ENCODE assay signal across 8 mouse cellular contexts in the genomic region with DNA sequence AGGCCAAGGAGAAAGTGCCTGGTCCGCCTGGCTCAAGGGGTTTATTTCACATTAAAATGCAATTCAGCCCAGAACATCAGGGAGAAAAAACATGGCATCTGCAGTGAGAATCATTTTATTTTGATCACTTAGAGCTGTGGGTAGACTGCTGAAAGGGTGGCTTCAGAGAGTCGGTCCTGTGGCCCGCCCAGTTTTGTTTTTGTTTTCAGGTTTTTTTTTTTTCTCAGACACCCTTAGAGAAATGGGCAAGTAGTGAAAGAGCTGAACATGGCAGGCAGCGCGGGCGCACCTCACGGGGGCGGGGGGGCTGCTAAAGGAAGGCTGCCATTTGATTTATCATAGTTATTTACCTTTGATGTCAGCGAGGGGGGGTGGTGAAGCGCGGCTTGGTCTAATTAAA. TPM values are rescaled to one million over a fixed set of nuclear protein-coding genes. Genes with fewer than 3 reads are reported as not detected.
A peak's percentile ranks its signal among the peaks of the same experiment; 100 is the strongest.
DNase-seq lines count a peak whose midpoint lies in the region; ATAC-seq lines count a peak whose summit lies in the region.

No protein-coding gene starts in this region.

- peaks cover 38% of the 10 kb centered on the region for H3K27me3 ChIP-seq in kidney, embryonic 15.5 days
- peaks cover 9% of the 10 kb centered on the region for H3K27me3 ChIP-seq in embryonic facial prominence, embryonic 14.5 days (replicated peaks; ENCODE audit: control insufficient read depth, insufficient read depth, low read length)
- H3K27me3 ChIP-seq in intestine, embryonic 14.5 days (replicated peaks; ENCODE audit: control insufficient read depth, insufficient read depth, low read length) = peaks cover 23% of the 10 kb centered on the region
- H3K27me3 ChIP-seq in neural tube, embryonic 13.5 days = peaks cover 6% of the 10 kb centered on the region; the same call in 1 of the 2 replicates

- no peak overlapping the region for H3K27ac ChIP-seq in kidney, embryonic 15.5 days
- no peak overlapping the region for H3K27ac ChIP-seq in embryonic facial prominence, embryonic 14.5 days (replicated peaks; ENCODE audit: low read depth, low read length)
- no peak overlapping the region for H3K27ac ChIP-seq in intestine, embryonic 14.5 days (ENCODE audit: low read depth)
- peak overlapping the region; percentile 42; the same call in 1 of the 2 replicates for H3K27ac ChIP-seq in neural tube, embryonic 13.5 days (replicated peaks)

- H3K4me1 ChIP-seq in kidney, embryonic 15.5 days = peaks cover 8% of the 10 kb centered on the region; the same call in 1 of the 2 replicates
- H3K4me1 ChIP-seq in embryonic facial prominence, embryonic 14.5 days (ENCODE audit: control insufficient read depth, insufficient read depth, low read length) = no peaks in the 10 kb centered on the region
- no peaks in the 10 kb centered on the region for H3K4me1 ChIP-seq in intestine, embryonic 14.5 days (replicated peaks; ENCODE audit: control insufficient read depth, insufficient read depth, low read length)
- H3K4me1 ChIP-seq in neural tube, embryonic 13.5 days (replicated peaks) = peaks cover 5% of the 10 kb centered on the region

- 22% methylated on average over 11 of the region's 11 CpGs for WGBS in kidney, embryonic 15.5 days
- 14% methylated on average over 11 of the region's 11 CpGs for WGBS in embryonic facial prominence, embryonic 14.5 days
- 6% methylated on average over 11 of the region's 11 CpGs for whole genome bisulfite sequencing in intestine, embryonic 14.5 days
- 22% methylated on average over 11 of the region's 11 CpGs for WGBS in neural tube, embryonic 13.5 days

- H3K36me3 ChIP-seq in kidney, embryonic 15.5 days = no peaks in the 10 kb centered on the region
- no peaks in the 10 kb centered on the region for H3K36me3 ChIP-seq in embryonic facial prominence, embryonic 14.5 days (ENCODE audit: control insufficient read depth, insufficient read depth, low read length)
- no peaks in the 10 kb centered on the region for H3K36me3 ChIP-seq in intestine, embryonic 14.5 days (ENCODE audit: control insufficient read depth, insufficient read depth, low read length)
- H3K36me3 ChIP-seq in neural tube, embryonic 13.5 days = no peaks in the 10 kb centered on the region

- no peak overlapping the region for H3K9ac ChIP-seq in kidney, embryonic 15.5 days
- peak overlapping the region; percentile 34; the same call in 1 of the 2 replicates for H3K9ac ChIP-seq in embryonic facial prominence, embryonic 14.5 days (ENCODE audit: low read depth, low read length)
- no peak overlapping the region for H3K9ac ChIP-seq in intestine, embryonic 14.5 days (ENCODE audit: low read length)
- peak overlapping the region; percentile 70 for H3K9ac ChIP-seq in neural tube, embryonic 13.5 days

- DNase-seq in kidney, adult 9 months = no peak
- no peak for DNase-seq in embryonic facial prominence, embryonic 14.5 days (ENCODE audit: low spot score)
- DNase-seq in intestine, embryonic 14.5 days (ENCODE audit: low spot score) = no peak
- no peak for DNase-seq in spleen, postnatal 36 days (ENCODE audit: low spot score in 2 of 2)
- DNase-seq in right cerebral cortex, postnatal 14 days = no peak

- no peak for ATAC-seq in kidney, embryonic 15.5 days (replicated peaks; ENCODE audit: low FRiP score)
- ATAC-seq in embryonic facial prominence, embryonic 14.5 days (ENCODE audit: low read depth) = no peak
- no peak for ATAC-seq in intestine, embryonic 14.5 days (replicated peaks; ENCODE audit: low FRiP score, low TSS enrichment, low read depth)
- ATAC-seq in neural tube, embryonic 13.5 days (ENCODE audit: low read depth) = no peak
- ATAC-seq in megakaryocyte progenitor cell, adult 5-6 weeks (replicated peaks; ENCODE audit: poor library complexity) = no peak

- peak overlapping the region; percentile 58 for H3K4me3 ChIP-seq in kidney, embryonic 15.5 days (replicated peaks)
- peak overlapping the region; percentile 37 for H3K4me3 ChIP-seq in embryonic facial prominence, embryonic 14.5 days (ENCODE audit: low read depth, low read length)
- peak overlapping the region; percentile 17 for H3K4me3 ChIP-seq in intestine, embryonic 14.5 days (ENCODE audit: low read depth, low read length)
- peak overlapping the region; percentile 55 for H3K4me3 ChIP-seq in neural tube, embryonic 13.5 days

- no peaks in the 10 kb centered on the region for H3K9me3 ChIP-seq in kidney, embryonic 15.5 days (replicated peaks)
- no peaks in the 10 kb centered on the region for H3K9me3 ChIP-seq in embryonic facial prominence, embryonic 14.5 days (ENCODE audit: control insufficient read depth, low read length)
- no peaks in the 10 kb centered on the region for H3K9me3 ChIP-seq in intestine, embryonic 14.5 days (ENCODE audit: control insufficient read depth, low read length)
- H3K9me3 ChIP-seq in neural tube, embryonic 13.5 days = no peaks in the 10 kb centered on the region

- peak overlapping the region; percentile 86 for H3K4me2 ChIP-seq in kidney, embryonic 15.5 days
- peak overlapping the region; percentile 73 for H3K4me2 ChIP-seq in embryonic facial prominence, embryonic 14.5 days (ENCODE audit: low read depth, low read length)
- peak overlapping the region; percentile 43 for H3K4me2 ChIP-seq in intestine, embryonic 14.5 days (ENCODE audit: low read length)
- H3K4me2 ChIP-seq in neural tube, embryonic 13.5 days = peak overlapping the region; percentile 77

RNA-seq across cellular contexts. Expression of gene Pcdh19, which starts 2.0 kb away (rescaled TPM):
- 2.9 and 4.4 TPM in 2 replicates for polyA plus RNA-seq in kidney, embryonic 15.5 days (2015; fragmentation: Nextera tagmentation; extraction: Ambion mirVana)
- polyA plus RNA-seq in embryonic facial prominence, embryonic 14.5 days (2014; fragmentation: Nextera tagmentation; extraction: Ambion mirVana) = 8.3 and 8.9 TPM in 2 replicates
- 2.0 and 3.0 TPM in 2 replicates for polyA plus RNA-seq in intestine, embryonic 14.5 days (2014; fragmentation: Nextera tagmentation; extraction: Ambion mirVana)
- polyA plus RNA-seq in neural tube, embryonic 13.5 days (2015; fragmentation: Nextera tagmentation; extraction: Ambion mirVana) = 8.7 and 9.1 TPM in 2 replicates
- total RNA-seq in megakaryocyte progenitor cell, adult 5-6 weeks (2015) = not detected in 2 replicates
- total RNA-seq in megakaryocyte progenitor cell, adult 5-6 weeks (2017) = not detected in 2 replicates

Comparison
In these comparisons a context has a peak if more than half of its experiments do, and no peak if none do; other contexts are left out.
1. H3K9ac ChIP-seq: peak in embryonic facial prominence, embryonic 14.5 days (single experiment) and neural tube, embryonic 13.5 days (single experiment); none in kidney, embryonic 15.5 days (single experiment) and intestine, embryonic 14.5 days (single experiment).
2. Peak in every context shown above with its lines, with median percentiles within 50 percentile points of each other: H3K4me2 ChIP-seq and H3K4me3 ChIP-seq.